Comparison of ENCODE assay signal across 19 mouse cellular contexts in the genomic region with DNA sequence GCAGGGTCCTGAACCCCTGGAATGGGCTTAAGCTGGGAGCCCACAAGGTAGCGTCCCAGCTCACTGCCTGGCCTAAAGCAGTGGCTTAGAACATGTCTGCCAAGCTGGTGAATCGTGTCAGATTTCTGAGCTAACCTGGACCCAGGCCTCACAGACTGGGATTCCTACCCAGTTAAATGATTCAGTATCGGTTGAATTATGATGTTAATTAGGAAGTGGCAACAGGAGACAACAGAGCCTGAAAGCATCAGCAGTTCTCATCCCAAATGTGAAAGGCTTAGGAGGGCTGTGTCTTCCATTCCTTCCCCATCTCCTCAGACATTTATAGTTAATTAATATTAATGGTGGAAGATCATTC.
A peak's percentile ranks its signal among the peaks of the same experiment; 100 is the strongest.
DNase-seq lines count a peak whose midpoint lies in the region; ATAC-seq lines count a peak whose summit lies in the region.
"Had no signal": no experiment of that assay in that cellular context is flagged by ENCODE, and none has a peak within 500 bp of the region (broad histone marks: within the 10 kb centered on the region; RNA-seq: fewer than 3 reads in every experiment).

No protein-coding gene starts in this region.

- ATAC-seq in forebrain, embryonic 16.5 days: no peak
- ATAC-seq in midbrain, embryonic 12.5 days (ENCODE audit: low FRiP score, low read depth): no peak
- no peak for ATAC-seq in midbrain, embryonic 11.5 days (ENCODE audit: low FRiP score)
- ATAC-seq in neural tube, embryonic 15.5 days (ENCODE audit: low FRiP score): 0 out of 2 replicates have a peak, but pooled peaks have one; percentile 39
- ATAC-seq: activated CD4-positive, CD25-positive, alpha-beta regulatory T cell, adult 4 months; CD4-positive, CD25-positive, alpha-beta regulatory T cell, adult 4 months; forebrain, embryonic 15.5 days had no signal

- H3K9ac ChIP-seq in forebrain, embryonic 16.5 days (replicated peaks; ENCODE audit: low read depth, low read length): no peak overlapping the region
- no peak overlapping the region for H3K9ac ChIP-seq in midbrain, embryonic 12.5 days (replicated peaks)
- H3K9ac ChIP-seq in midbrain, embryonic 11.5 days (ENCODE audit: low read length): no peak overlapping the region
- H3K9ac ChIP-seq in neural tube, embryonic 15.5 days (replicated peaks): no peak overlapping the region
- H3K9ac ChIP-seq: forebrain, embryonic 15.5 days; limb, embryonic 12.5 days; liver, embryonic 13.5 days; lung, embryonic 15.5 days had no signal

- no peaks in the 10 kb centered on the region for H3K36me3 ChIP-seq in forebrain, embryonic 10.5 days (replicated peaks)
- H3K36me3 ChIP-seq in forebrain, embryonic 16.5 days (ENCODE audit: control insufficient read depth, insufficient read depth): no peaks in the 10 kb centered on the region
- H3K36me3 ChIP-seq in midbrain, embryonic 12.5 days: no peaks in the 10 kb centered on the region
- H3K36me3 ChIP-seq in midbrain, embryonic 11.5 days (ENCODE audit: control insufficient read depth, insufficient read depth, low read length): no peaks in the 10 kb centered on the region
- H3K36me3 ChIP-seq in neural tube, embryonic 15.5 days: 0 out of 2 replicates have a peak, but pooled peaks cover 2% of the 10 kb centered on the region
- H3K36me3 ChIP-seq: forebrain, embryonic 15.5 days; limb, embryonic 12.5 days; liver, embryonic 13.5 days; lung, embryonic 15.5 days had no signal

- no peak overlapping the region for H3K4me2 ChIP-seq in forebrain, embryonic 16.5 days (ENCODE audit: low read length)
- no peak overlapping the region for H3K4me2 ChIP-seq in midbrain, embryonic 12.5 days (replicated peaks)
- no peak overlapping the region for H3K4me2 ChIP-seq in midbrain, embryonic 11.5 days
- no peak overlapping the region for H3K4me2 ChIP-seq in neural tube, embryonic 15.5 days
- H3K4me2 ChIP-seq: forebrain, embryonic 15.5 days; limb, embryonic 12.5 days; liver, embryonic 13.5 days; lung, embryonic 15.5 days had no signal

- no peaks in the 10 kb centered on the region for H3K9me3 ChIP-seq in forebrain, embryonic 10.5 days
- H3K9me3 ChIP-seq in forebrain, embryonic 16.5 days (ENCODE audit: control insufficient read depth, low read length): no peaks in the 10 kb centered on the region
- H3K9me3 ChIP-seq in midbrain, embryonic 12.5 days: no peaks in the 10 kb centered on the region
- no peaks in the 10 kb centered on the region for H3K9me3 ChIP-seq in midbrain, embryonic 11.5 days (ENCODE audit: control insufficient read depth, low read length)
- no peaks in the 10 kb centered on the region for H3K9me3 ChIP-seq in neural tube, embryonic 15.5 days (replicated peaks)
- H3K9me3 ChIP-seq: forebrain, embryonic 15.5 days; limb, embryonic 12.5 days; liver, embryonic 13.5 days; lung, embryonic 15.5 days had no signal

- WGBS in forebrain, embryonic 10.5 days: 73% methylated on average over 3 of the region's 3 CpGs
- WGBS in forebrain, embryonic 16.5 days: 57% methylated on average over 3 of the region's 3 CpGs
- WGBS in midbrain, embryonic 12.5 days: 63% methylated on average over 3 of the region's 3 CpGs
- WGBS in midbrain, embryonic 11.5 days: 60% methylated on average over 3 of the region's 3 CpGs
- 50% methylated on average over 3 of the region's 3 CpGs for WGBS in neural tube, embryonic 15.5 days

- no peak for DNase-seq in forebrain, embryonic 10.5 days (ENCODE audit: extremely low spot score, low spot score)
- no peak for DNase-seq in midbrain, embryonic 11.5 days (ENCODE audit: low spot score, missing footprints)
- peak; percentile 10 for DNase-seq in adipocyte (ENCODE audit: low spot score)
- DNase-seq in thymus, postnatal 10 days (ENCODE audit: low spot score in 2 of 2): no peak
- no peak for DNase-seq in urinary bladder, postnatal 4 days (ENCODE audit: low spot score in 2 of 2)
- DNase-seq: adrenal gland, postnatal 25 days; cerebellum, adult 18-20 months; cerebellum, postnatal 36 days; heart, adult 11 months; liver, embryonic 13.5 days; thymus, postnatal 25 days had no signal

- H3K4me3 ChIP-seq in forebrain, embryonic 10.5 days: no peak overlapping the region
- H3K4me3 ChIP-seq in forebrain, embryonic 16.5 days (replicated peaks; ENCODE audit: low read length): no peak overlapping the region
- H3K4me3 ChIP-seq in midbrain, embryonic 12.5 days: no peak overlapping the region
- H3K4me3 ChIP-seq in midbrain, embryonic 11.5 days (ENCODE audit: low read depth, low read length): no peak overlapping the region
- H3K4me3 ChIP-seq in neural tube, embryonic 15.5 days (replicated peaks): no peak overlapping the region
- H3K4me3 ChIP-seq: forebrain, embryonic 15.5 days; limb, embryonic 12.5 days; liver, embryonic 13.5 days; lung, embryonic 15.5 days had no signal

- H3K27ac ChIP-seq in forebrain, embryonic 10.5 days: peak overlapping the region; percentile 51; the same call in 1 of the 2 replicates
- H3K27ac ChIP-seq in forebrain, embryonic 16.5 days (ENCODE audit: low read length): no peak overlapping the region
- 0 out of 2 replicates have a peak overlapping the region, but pooled peaks have one; percentile 11 for H3K27ac ChIP-seq in midbrain, embryonic 12.5 days (replicated peaks)
- H3K27ac ChIP-seq in midbrain, embryonic 11.5 days (ENCODE audit: low read depth, low read length): no peak overlapping the region
- H3K27ac ChIP-seq in neural tube, embryonic 15.5 days (replicated peaks): peak overlapping the region; percentile 58; the same call in 1 of the 2 replicates
- H3K27ac ChIP-seq: liver, embryonic 13.5 days; lung, embryonic 15.5 days had no signal

- H3K4me1 ChIP-seq in forebrain, embryonic 10.5 days: peaks cover 61% of the 10 kb centered on the region
- peaks cover 17% of the 10 kb centered on the region for H3K4me1 ChIP-seq in forebrain, embryonic 16.5 days (replicated peaks; ENCODE audit: control insufficient read depth, insufficient read depth, low read length)
- H3K4me1 ChIP-seq in midbrain, embryonic 12.5 days: peaks cover 54% of the 10 kb centered on the region
- peaks cover 21% of the 10 kb centered on the region for H3K4me1 ChIP-seq in midbrain, embryonic 11.5 days (ENCODE audit: control insufficient read depth, insufficient read depth, low read length)
- peaks cover 48% of the 10 kb centered on the region for H3K4me1 ChIP-seq in neural tube, embryonic 15.5 days

- H3K27me3 ChIP-seq in forebrain, embryonic 10.5 days (ENCODE audit: poor library complexity, severe bottlenecking): no peaks in the 10 kb centered on the region
- H3K27me3 ChIP-seq in forebrain, embryonic 16.5 days (replicated peaks; ENCODE audit: control insufficient read depth, insufficient read depth, low read length): no peaks in the 10 kb centered on the region
- H3K27me3 ChIP-seq in midbrain, embryonic 12.5 days: no peaks in the 10 kb centered on the region
- no peaks in the 10 kb centered on the region for H3K27me3 ChIP-seq in midbrain, embryonic 11.5 days (ENCODE audit: control insufficient read depth, insufficient read depth, low read length)
- no peaks in the 10 kb centered on the region for H3K27me3 ChIP-seq in neural tube, embryonic 15.5 days (replicated peaks)
- H3K27me3 ChIP-seq: forebrain, embryonic 15.5 days; limb, embryonic 12.5 days; liver, embryonic 13.5 days; lung, embryonic 15.5 days had no signal

Comparison
In these comparisons a context has a peak if more than half of its experiments do, and no peak if none do; other contexts are left out.
1. H3K27ac ChIP-seq: peak in forebrain, embryonic 10.5 days (single experiment), midbrain, embryonic 12.5 days (single experiment) and neural tube, embryonic 15.5 days (single experiment); none in forebrain, embryonic 16.5 days (single experiment) and midbrain, embryonic 11.5 days (single experiment).